ENCODE assay signal across 27 mouse cellular contexts in the genomic region with DNA sequence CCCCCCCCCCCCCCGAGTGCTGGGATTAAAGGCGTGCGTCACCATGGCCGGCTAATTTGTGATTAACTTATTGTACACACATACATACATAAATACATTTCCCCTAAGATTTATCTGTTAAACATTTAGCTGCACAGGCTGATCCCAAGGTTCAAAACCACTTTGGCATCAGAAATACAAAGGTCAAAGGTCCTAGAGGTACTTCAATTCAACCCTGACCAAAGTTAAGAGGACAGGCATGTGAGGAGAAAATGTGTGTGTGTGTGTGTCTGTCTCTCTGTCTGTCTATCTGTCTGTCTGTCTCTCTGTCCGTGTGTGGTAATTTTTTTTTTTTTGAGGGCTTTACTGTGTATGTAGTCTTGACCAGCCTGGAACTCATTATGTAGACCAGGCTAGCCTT. TPM values are rescaled to one million over a fixed set of nuclear protein-coding genes. Genes with fewer than 3 reads are reported as not detected.
A peak's percentile ranks its signal among the peaks of the same experiment; 100 is the strongest.
DNase-seq lines count a peak whose midpoint lies in the region; ATAC-seq and TF ChIP-seq lines count a peak whose summit lies in the region.
"Had no signal": no experiment of that assay in that cellular context is flagged by ENCODE, and none has a peak within 500 bp of the region (broad histone marks: within the 10 kb centered on the region; RNA-seq: fewer than 3 reads in every experiment).

No protein-coding gene starts in this region.

- DNase-seq in kidney, adult 9 months: peak; percentile 54
- DNase-seq: adrenal gland, adult 2 months; adrenal gland, postnatal 10 days; adrenal gland, postnatal 25 days; B cell, adult 2 months; cerebellum, adult 11 months; cerebellum, adult 18-20 months; cerebellum, adult 8-10 months; cerebellum, adult 9-11 months; cerebellum, postnatal 14 days; cerebellum, postnatal 36 days; embryo, embryonic 11 days had no signal

- WGBS in intestine, postnatal 0 days: 81% methylated on average over 4 of the region's 5 CpGs
- WGBS in intestine, embryonic 15.5 days: 91% methylated on average over 4 of the region's 5 CpGs
- WGBS in kidney, embryonic 14.5 days: 87% methylated on average over 4 of the region's 5 CpGs
- 86% methylated on average over 4 of the region's 5 CpGs for WGBS in small intestine, adult 2 months

- no peaks in the 10 kb centered on the region for H3K27me3 ChIP-seq in intestine, postnatal 0 days (replicated peaks; ENCODE audit: control insufficient read depth, insufficient read depth, low read length)
- no peaks in the 10 kb centered on the region for H3K27me3 ChIP-seq in intestine, embryonic 15.5 days (replicated peaks)
- H3K27me3 ChIP-seq in kidney, embryonic 14.5 days (ENCODE audit: control insufficient read depth, insufficient read depth, low read length): no peaks in the 10 kb centered on the region
- no peaks in the 10 kb centered on the region for H3K27me3 ChIP-seq in small intestine, adult 2 months (ENCODE audit: control insufficient read depth, insufficient read depth, low read length)
- H3K27me3 ChIP-seq: CH12.LX; embryonic facial prominence, embryonic 13.5 days; embryonic facial prominence, embryonic 15.5 days; forebrain, embryonic 12.5 days had no signal

- H3K4me3 ChIP-seq in intestine, postnatal 0 days (ENCODE audit: low read depth, low read length): no peak overlapping the region
- H3K4me3 ChIP-seq in intestine, embryonic 15.5 days (replicated peaks): no peak overlapping the region
- H3K4me3 ChIP-seq in kidney, embryonic 14.5 days (ENCODE audit: low read length): no peak overlapping the region
- no peak overlapping the region for H3K4me3 ChIP-seq in small intestine, adult 2 months (ENCODE audit: low read depth, low read length)
- H3K4me3 ChIP-seq: embryonic facial prominence, embryonic 13.5 days; embryonic facial prominence, embryonic 15.5 days; erythroblast, embryonic 14.5 days; forebrain, embryonic 10.5 days; forebrain, embryonic 12.5 days had no signal

- H3K9me3 ChIP-seq in intestine, postnatal 0 days (ENCODE audit: control insufficient read depth): no peaks in the 10 kb centered on the region
- H3K9me3 ChIP-seq in intestine, embryonic 15.5 days: no peaks in the 10 kb centered on the region
- H3K9me3 ChIP-seq in kidney, embryonic 14.5 days (ENCODE audit: control insufficient read depth, low read length): no peaks in the 10 kb centered on the region
- H3K9me3 ChIP-seq: embryonic facial prominence, embryonic 13.5 days; embryonic facial prominence, embryonic 15.5 days; forebrain, embryonic 10.5 days; forebrain, embryonic 12.5 days; G1E had no signal

- no peak for TF ChIP-seq CTCF in intestine, postnatal 0 days (IDR thresholded peaks at IDR 0.05; ENCODE audit: low read depth)
- no peak for TF ChIP-seq CTCF in small intestine, adult 2 months (IDR thresholded peaks at IDR 0.05; ENCODE audit: extremely low read depth, insufficient read length, insufficient replicate concordance, low read depth, low read length)

- ATAC-seq in intestine, postnatal 0 days: no peak
- ATAC-seq in intestine, embryonic 15.5 days: no peak
- ATAC-seq in kidney, embryonic 14.5 days (ENCODE audit: low FRiP score, low TSS enrichment): no peak
- ATAC-seq: CD4-positive, CD25-positive, alpha-beta regulatory T cell, adult 4 months; forebrain, embryonic 14.5 days; forebrain, embryonic 16.5 days; Patski had no signal

- peak overlapping the region; percentile 68; the same call in 1 of the 2 replicates for H3K27ac ChIP-seq in intestine, postnatal 0 days (ENCODE audit: low read depth, low read length)
- no peak overlapping the region for H3K27ac ChIP-seq in intestine, embryonic 15.5 days
- H3K27ac ChIP-seq in kidney, embryonic 14.5 days (ENCODE audit: low read depth, low read length): no peak overlapping the region
- H3K27ac ChIP-seq in small intestine, adult 2 months (ENCODE audit: insufficient read depth, low read depth, low read length): peak overlapping the region; percentile 93
- H3K27ac ChIP-seq: embryonic facial prominence, embryonic 13.5 days; embryonic facial prominence, embryonic 15.5 days; forebrain, embryonic 10.5 days; forebrain, embryonic 12.5 days had no signal

- TF ChIP-seq POLR2A in small intestine, adult 2 months (IDR thresholded peaks at IDR 0.05; ENCODE audit: low read depth, low read length): no peak

- no peak overlapping the region for H3K4me2 ChIP-seq in intestine, postnatal 0 days (replicated peaks; ENCODE audit: low read depth)
- H3K4me2 ChIP-seq in intestine, embryonic 15.5 days (replicated peaks): no peak overlapping the region
- H3K4me2 ChIP-seq in kidney, embryonic 14.5 days (replicated peaks; ENCODE audit: low read depth, low read length): no peak overlapping the region
- H3K4me2 ChIP-seq: embryonic facial prominence, embryonic 13.5 days; embryonic facial prominence, embryonic 15.5 days; forebrain, embryonic 12.5 days had no signal

- H3K36me3 ChIP-seq in intestine, postnatal 0 days (ENCODE audit: control insufficient read depth, insufficient read depth): no peaks in the 10 kb centered on the region
- no peaks in the 10 kb centered on the region for H3K36me3 ChIP-seq in intestine, embryonic 15.5 days
- no peaks in the 10 kb centered on the region for H3K36me3 ChIP-seq in kidney, embryonic 14.5 days (ENCODE audit: control insufficient read depth, insufficient read depth, low read length)
- no peaks in the 10 kb centered on the region for H3K36me3 ChIP-seq in small intestine, adult 2 months (ENCODE audit: control insufficient read depth, insufficient read depth, low read length)
- H3K36me3 ChIP-seq: embryonic facial prominence, embryonic 13.5 days; embryonic facial prominence, embryonic 15.5 days; forebrain, embryonic 10.5 days; forebrain, embryonic 12.5 days had no signal

- H3K4me1 ChIP-seq in intestine, postnatal 0 days (replicated peaks; ENCODE audit: control insufficient read depth, insufficient read depth, low read length): no peaks in the 10 kb centered on the region
- H3K4me1 ChIP-seq in intestine, embryonic 15.5 days (replicated peaks): 0 out of 2 replicates have a peak, but pooled peaks cover 1% of the 10 kb centered on the region
- no peaks in the 10 kb centered on the region for H3K4me1 ChIP-seq in kidney, embryonic 14.5 days (ENCODE audit: control insufficient read depth, insufficient read depth, low read length)
- peaks cover 22% of the 10 kb centered on the region; the same call in 1 of the 2 replicates for H3K4me1 ChIP-seq in small intestine, adult 2 months (ENCODE audit: control insufficient read depth, insufficient read depth, insufficient read length, low read length)
- H3K4me1 ChIP-seq: embryonic facial prominence, embryonic 13.5 days; embryonic facial prominence, embryonic 15.5 days; forebrain, embryonic 10.5 days; forebrain, embryonic 12.5 days had no signal

- H3K9ac ChIP-seq in intestine, postnatal 0 days (ENCODE audit: low read depth, low read length): no peak overlapping the region
- no peak overlapping the region for H3K9ac ChIP-seq in intestine, embryonic 15.5 days
- H3K9ac ChIP-seq in kidney, embryonic 14.5 days (ENCODE audit: low read depth, low read length): no peak overlapping the region
- H3K9ac ChIP-seq: embryonic facial prominence, embryonic 13.5 days; embryonic facial prominence, embryonic 15.5 days; forebrain, embryonic 12.5 days had no signal

RNA-seq across cellular contexts. Expression of a gene that starts 31.4 kb away (rescaled TPM):
- polyA plus RNA-seq in intestine, postnatal 0 days (2015; fragmentation: Nextera tagmentation; extraction: Ambion mirVana): 1,696 and 1,837 TPM in 2 replicates
- 996 and 1,065 TPM in 2 replicates for polyA plus RNA-seq in intestine, embryonic 15.5 days (2015; fragmentation: Nextera tagmentation; extraction: Ambion mirVana)
- polyA plus RNA-seq in kidney, embryonic 14.5 days (2014; fragmentation: Nextera tagmentation; extraction: Ambion mirVana): 838 and 851 TPM in 2 replicates
- 962 and 2,171 TPM in 2 replicates for polyA plus RNA-seq in small intestine, adult 2 months (2012; rRNA removed)

RNA-seq across cellular contexts. Expression of a gene that starts 46.8 kb away (rescaled TPM):
- polyA plus RNA-seq in intestine, postnatal 0 days (2015; fragmentation: Nextera tagmentation; extraction: Ambion mirVana): 153 and 168 TPM in 2 replicates
- polyA plus RNA-seq in intestine, embryonic 15.5 days (2015; fragmentation: Nextera tagmentation; extraction: Ambion mirVana): 103 and 115 TPM in 2 replicates
- 114 and 127 TPM in 2 replicates for polyA plus RNA-seq in kidney, embryonic 14.5 days (2014; fragmentation: Nextera tagmentation; extraction: Ambion mirVana)
- polyA plus RNA-seq in small intestine, adult 2 months (2012; rRNA removed): 20.6 and 34.2 TPM in 2 replicates

RNA-seq across cellular contexts. Expression of a gene that starts 47.0 kb away (rescaled TPM):
- 17.8 and 18.1 TPM in 2 replicates for polyA plus RNA-seq in intestine, postnatal 0 days (2015; fragmentation: Nextera tagmentation; extraction: Ambion mirVana)
- polyA plus RNA-seq in intestine, embryonic 15.5 days (2015; fragmentation: Nextera tagmentation; extraction: Ambion mirVana): 27.2 and 28.6 TPM in 2 replicates
- 24.7 and 38.1 TPM in 2 replicates for polyA plus RNA-seq in kidney, embryonic 14.5 days (2014; fragmentation: Nextera tagmentation; extraction: Ambion mirVana)
- polyA plus RNA-seq in small intestine, adult 2 months (2012; rRNA removed): 2.8 and 5.2 TPM in 2 replicates

Comparison
In these comparisons a context has a peak if more than half of its experiments do, and no peak if none do; other contexts are left out.
1. H3K27ac ChIP-seq: peak in intestine, postnatal 0 days (single experiment) and small intestine, adult 2 months (single experiment); none in intestine, embryonic 15.5 days (single experiment) and kidney, embryonic 14.5 days (single experiment).